Mouse (Mus musculus) intestine, postnatal 0 days (tissue): ENCODE results near the gene Xlr3c. TPM values are rescaled to one million over a fixed set of nuclear protein-coding genes. Genes with fewer than 3 reads are reported as not detected.
"Not testable (repeated sequence)": the region's sequence is repeated elsewhere in the genome, so short reads cannot be mapped to it uniquely, and the experiment has no call there.

Experiments used
- ATAC-seq: fragments of 200-750 bp; cut with Nextera tagmentation; 2 replicates; pipeline ENCODE4 v1.8.0; 2017; ENCODE audit warnings: mild to moderate bottlenecking, moderate TSS enrichment, moderate library complexity
- H3K27ac ChIP-seq: fragments of 300-500 bp; sonication (generic); 2 replicates; pipeline ENCODE4 v1.5.1; 2014; ENCODE audit warnings: mild to moderate bottlenecking, low read depth, low read length, moderate library complexity
- H3K27me3 ChIP-seq: fragments of 300-500 bp; sonication (generic); replicated peaks from 2 replicates; pipeline ENCODE4 v1.6.1; 2014; ENCODE audit warnings: low read length, mixed read lengths; ENCODE audit not compliant: control insufficient read depth, insufficient read depth
- H3K36me3 ChIP-seq: fragments of 300-500 bp; sonication (generic); 2 replicates; pipeline ENCODE4 v1.6.1; 2014; ENCODE audit warnings: mild to moderate bottlenecking, moderate library complexity; ENCODE audit not compliant: control insufficient read depth, insufficient read depth
- H3K4me1 ChIP-seq: fragments of 300-500 bp; sonication (generic); replicated peaks from 2 replicates; pipeline ENCODE4 v1.6.1; 2014; ENCODE audit warnings: antibody characterized with exemption, low read length, mixed read lengths; ENCODE audit not compliant: control insufficient read depth, insufficient read depth
- H3K4me2 ChIP-seq: fragments of 300-500 bp; sonication (generic); replicated peaks from 2 replicates; pipeline ENCODE4 v1.6.1; 2014; ENCODE audit warnings: low read depth, mild to moderate bottlenecking, moderate library complexity
- H3K4me3 ChIP-seq: fragments of 300-500 bp; sonication (generic); 2 replicates; pipeline ENCODE4 v1.5.1; 2014; ENCODE audit warnings: low read depth, low read length
- H3K9ac ChIP-seq: fragments of 300-500 bp; sonication (generic); 2 replicates; pipeline ENCODE4 v1.6.1; 2014; ENCODE audit warnings: mild to moderate bottlenecking, low read depth, low read length
- H3K9me3 ChIP-seq: fragments of 300-500 bp; sonication (generic); 2 replicates; pipeline ENCODE4 v1.6.1; 2016; ENCODE audit warnings: mixed run types; ENCODE audit not compliant: control insufficient read depth
- CTCF ChIP-seq: sonication (generic); IDR thresholded peaks from 2 replicates; pipeline ENCODE4 v1.5.1; 2016; ENCODE audit warnings: low read depth, mild to moderate bottlenecking, control low read depth, antibody characterized with exemption, moderate library complexity
- WGBS: fragments of 180-500 bp; shearing (Covaris S2); extraction: QIAGEN DNeasy Blood & Tissue Kit; methylation state at CpG from one replicate; pipeline ENCODE4 v1.1.7; 2014; 5-methylcytosine and 5-hydroxymethylcytosine counted together
- polyA plus RNA-seq: library from polyadenylated mRNA; unstranded; fragments of >200 nt; fragmentation: Nextera tagmentation; extraction: Ambion mirVana; gene quantifications from 2 replicates; pipeline ENCODE4 v1.2.1, GENCODE M21; 2015

Xlr3c gene
- polyA plus RNA-seq, result not detected in 2 replicates

DNA sequence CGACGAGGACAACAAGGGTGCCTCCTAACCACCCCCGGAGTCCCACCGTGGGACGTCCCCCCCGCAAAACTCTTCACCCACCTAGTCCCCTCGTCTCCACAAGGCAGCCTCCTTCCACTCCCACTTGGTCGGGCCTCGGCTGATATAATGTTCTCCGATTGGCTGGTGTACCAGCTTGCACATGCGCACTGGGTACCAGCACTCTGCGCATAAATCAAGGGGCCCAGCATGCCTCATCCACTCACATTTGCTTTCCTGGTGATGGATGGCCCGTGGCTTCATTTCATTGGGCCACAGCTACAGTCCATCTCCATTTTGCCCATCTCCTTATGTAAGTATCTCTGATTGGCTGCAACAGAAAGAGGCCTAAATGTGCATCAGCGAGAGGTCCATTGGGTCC is at the start of gene Xlr3c:
Gene Xlr3c, minus strand, starts transcription at position 121 of the 400 bp plus-strand sequence.
- H3K4me3 ChIP-seq, H3K9me3 ChIP-seq, H3K27me3 ChIP-seq, H3K4me2 ChIP-seq, H3K9ac ChIP-seq, ATAC-seq, H3K27ac ChIP-seq, H3K4me1 ChIP-seq, H3K36me3 ChIP-seq: not testable (repeated sequence)
- 89% methylated on average over 14 of the region's 14 CpGs for WGBS

DNA sequence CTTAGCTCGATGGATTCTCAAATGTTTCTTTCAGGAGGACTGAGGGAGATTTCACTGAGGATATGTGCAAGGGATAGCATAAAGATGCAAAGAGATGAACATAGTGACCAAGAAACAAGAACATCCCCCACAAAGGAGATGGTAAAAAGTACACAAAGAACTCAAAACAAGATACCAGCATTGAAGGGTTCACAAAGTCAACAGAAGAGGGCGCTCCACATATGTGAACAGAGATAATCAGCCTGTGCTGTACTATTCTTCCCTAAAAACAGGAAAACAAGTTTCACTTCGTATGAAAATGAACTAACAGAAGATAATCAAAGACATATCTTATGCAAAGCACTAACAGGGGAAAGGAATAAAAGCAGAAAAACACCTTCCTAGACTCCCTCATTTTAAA is 47.3 kb upstream of the Xlr3c start:
- H3K4me2 ChIP-seq, result no peak overlapping the region
- H3K4me3 ChIP-seq, result no peak overlapping the region
- ATAC-seq, result no peak
- H3K9ac ChIP-seq, result no peak overlapping the region
- H3K27me3 ChIP-seq, result no peaks in the 10 kb centered on the region
- H3K36me3 ChIP-seq, result no peaks in the 10 kb centered on the region
- peak; percentile 69 for TF ChIP-seq CTCF
- H3K27ac ChIP-seq, result no peak overlapping the region
- no peaks in the 10 kb centered on the region for H3K4me1 ChIP-seq
- WGBS, result 42% methylated on average over 3 of the region's 3 CpGs
- no peaks in the 10 kb centered on the region for H3K9me3 ChIP-seq

DNA sequence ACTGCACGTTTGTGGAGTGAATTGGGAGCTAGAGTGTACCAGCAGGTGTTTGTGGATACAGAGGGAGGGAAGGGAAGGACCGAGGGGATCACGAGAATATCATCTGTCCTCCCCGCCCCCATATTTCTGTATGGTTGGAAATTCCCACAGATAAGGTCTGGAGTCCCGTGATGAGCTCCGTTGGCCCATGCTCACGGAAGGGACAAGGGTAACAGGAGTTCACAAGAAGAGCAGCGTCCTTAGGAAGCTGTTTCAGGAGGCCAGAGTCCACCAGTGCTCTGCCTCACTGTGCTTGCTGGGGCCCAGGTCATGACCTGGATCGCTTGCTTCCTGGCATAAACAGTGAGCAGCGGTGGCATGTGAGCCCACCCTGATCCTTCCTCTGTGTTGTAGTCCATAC is 30.6 kb upstream of the Xlr3c start:
- H3K36me3 ChIP-seq, H3K4me1 ChIP-seq, H3K4me2 ChIP-seq, H3K27me3 ChIP-seq, H3K9ac ChIP-seq, H3K9me3 ChIP-seq, H3K4me3 ChIP-seq, ATAC-seq, H3K27ac ChIP-seq: not testable (repeated sequence)
- 43% methylated on average over 6 of the region's 10 CpGs for WGBS

DNA sequence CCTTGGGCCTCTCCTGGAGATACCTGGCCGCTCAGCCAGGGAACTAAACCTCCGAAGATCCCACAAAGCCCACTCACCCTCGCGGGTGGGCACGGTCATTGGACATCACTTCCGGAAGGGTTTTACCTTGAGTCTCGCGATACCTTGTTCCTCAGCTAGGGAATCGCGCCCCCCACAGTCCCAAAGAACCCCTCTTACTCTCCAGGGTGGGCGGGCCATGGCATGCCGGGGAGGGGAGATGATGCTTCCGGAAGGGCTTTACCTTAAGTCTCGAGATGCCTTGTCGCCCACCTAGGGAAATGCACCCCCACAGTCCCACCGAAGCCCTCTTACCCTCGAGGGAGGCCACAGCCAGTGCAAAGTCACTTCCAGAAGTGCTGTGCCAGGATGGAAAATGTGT is 27.7 kb upstream of the Xlr3c start, which contains the start of the genes Xlr5a and Xlr5c:
Gene Xlr5a, minus strand, starts transcription at position 101 of the 400 bp plus-strand sequence.
Gene Xlr5c, minus strand, starts transcription at position 101 of the 400 bp plus-strand sequence.
- H3K4me2 ChIP-seq, result not testable (repeated sequence)

DNA sequence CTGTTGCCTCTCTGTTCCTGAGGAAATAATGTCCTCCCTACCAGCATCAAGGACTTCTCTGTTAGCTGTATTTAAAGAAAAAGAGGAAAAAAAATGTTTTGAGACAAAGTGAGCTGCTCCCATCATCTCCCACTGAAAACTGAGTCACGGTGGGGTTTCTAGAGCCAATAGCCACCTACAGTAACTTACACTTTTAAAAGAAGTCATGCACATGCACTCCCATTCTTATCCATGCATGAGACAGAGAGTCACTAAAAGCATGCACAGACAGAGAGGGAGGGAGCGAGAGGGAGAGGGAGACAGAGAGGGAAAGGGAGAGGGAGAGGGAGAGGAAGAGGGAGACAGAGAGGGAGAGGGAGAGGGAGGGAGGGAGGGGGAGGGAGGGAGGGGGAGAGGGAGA is 2.8 kb downstream of the Xlr3c start:
- not testable (repeated sequence) for H3K27me3 ChIP-seq, H3K4me1 ChIP-seq, ATAC-seq, H3K4me3 ChIP-seq, H3K9ac ChIP-seq, H3K36me3 ChIP-seq, H3K27ac ChIP-seq, H3K4me2 ChIP-seq, H3K9me3 ChIP-seq
- 78% methylated on average over 1 of the region's 2 CpGs for WGBS

More for the DNA sequence above, 27.7 kb upstream of the Xlr3c start, which contains the start of the genes Xlr5a and Xlr5c:
- ATAC-seq, H3K9me3 ChIP-seq, H3K4me1 ChIP-seq, H3K27ac ChIP-seq, H3K4me3 ChIP-seq, H3K36me3 ChIP-seq, H3K27me3 ChIP-seq, H3K9ac ChIP-seq: not testable (repeated sequence)
- WGBS, result 91% methylated on average over 12 of the region's 17 CpGs

DNA sequence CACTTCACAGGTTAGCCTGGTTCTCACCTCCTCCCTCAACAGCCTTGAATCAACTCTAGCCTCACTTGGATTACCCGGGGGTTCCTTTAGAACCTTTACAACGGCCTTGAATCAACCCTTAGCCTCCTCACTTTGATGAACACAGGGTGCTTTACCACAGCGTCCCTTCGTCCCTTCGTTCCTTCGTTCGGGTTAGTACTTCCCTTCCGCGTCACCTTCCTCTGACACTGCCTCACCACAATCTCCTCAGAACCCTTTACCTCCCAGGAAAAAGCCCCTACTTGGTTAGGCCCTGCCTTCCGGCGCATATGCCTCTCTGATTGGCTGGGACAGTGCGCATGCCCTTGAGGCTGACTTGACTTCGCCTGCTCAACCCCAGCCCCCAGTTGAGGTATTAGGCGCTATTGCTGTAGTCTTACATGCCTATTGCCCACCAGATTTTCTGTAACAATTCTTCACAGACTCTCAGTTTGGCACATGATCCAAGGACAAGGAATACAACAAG is 22.3 kb downstream of the Xlr3c start, which contains the start of gene Xlr4c:
Gene Xlr4c, minus strand, starts transcription at position 310 of the 505 bp plus-strand sequence.
- not testable (repeated sequence) for H3K27me3 ChIP-seq, H3K9me3 ChIP-seq, H3K4me1 ChIP-seq, H3K27ac ChIP-seq, H3K4me3 ChIP-seq, H3K9ac ChIP-seq, H3K4me2 ChIP-seq, ATAC-seq, H3K36me3 ChIP-seq
- 84% methylated on average over 13 of the region's 14 CpGs for whole genome bisulfite sequencing

DNA sequence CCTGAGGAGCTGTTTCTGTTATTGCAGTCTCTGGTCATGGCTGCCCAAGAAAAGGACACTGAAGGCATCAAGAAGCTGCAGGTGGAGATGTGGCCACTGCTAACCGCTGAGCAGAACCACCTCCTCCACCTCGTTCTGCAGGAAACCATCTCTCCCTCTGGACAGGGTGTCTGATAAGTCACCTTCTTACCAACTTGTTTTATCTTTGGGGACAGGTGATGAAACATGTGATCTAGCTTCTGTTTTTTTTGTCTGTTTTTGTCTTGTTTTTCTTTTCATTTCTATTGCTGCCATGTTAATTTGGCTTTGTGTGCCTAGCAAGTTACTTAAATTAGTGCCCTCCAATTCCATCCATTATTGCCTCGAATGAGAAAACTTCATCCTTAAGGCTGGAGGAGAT is 35.9 kb downstream of the Xlr3c start:
- Histone ChIP-seq H3K4me1 (no peaks in the 10 kb centered on the region), H3K4me3 (peak overlapping the region; percentile 60), H3K4me2 (peak overlapping the region; percentile 77), H3K36me3 (no peaks in the 10 kb centered on the region), H3K27ac (no peak overlapping the region), H3K27me3 (no peaks in the 10 kb centered on the region), H3K9me3 (no peaks in the 10 kb centered on the region), H3K9ac (peak overlapping the region; percentile 62; the same call in 1 of the 2 replicates)
- TF ChIP-seq CTCF, result no peak
- WGBS, result 28% methylated on average over 3 of the region's 3 CpGs
- no peak for ATAC-seq
